Mouse (Mus musculus) testis, postnatal 10 days (tissue): ENCODE measurements around the gene Eif2s2.
"Not testable (repeated sequence)": the region's sequence is repeated elsewhere in the genome, so short reads cannot be mapped to it uniquely, and the experiment has no call there.

Source experiments
- DNase-seq: peaks from one replicate; pipeline ENCODE4 v3.0.0; 2021; ENCODE audit warnings: low spot score

The Eif2s2 gene

GRCm38 (mm10) chr2:154892201-154893044 is at the start of gene Eif2s2:
Gene Eif2s2, minus strand, starts transcription at chr2:154892935.
- peak; percentile 95 for DNase-seq

DNA sequence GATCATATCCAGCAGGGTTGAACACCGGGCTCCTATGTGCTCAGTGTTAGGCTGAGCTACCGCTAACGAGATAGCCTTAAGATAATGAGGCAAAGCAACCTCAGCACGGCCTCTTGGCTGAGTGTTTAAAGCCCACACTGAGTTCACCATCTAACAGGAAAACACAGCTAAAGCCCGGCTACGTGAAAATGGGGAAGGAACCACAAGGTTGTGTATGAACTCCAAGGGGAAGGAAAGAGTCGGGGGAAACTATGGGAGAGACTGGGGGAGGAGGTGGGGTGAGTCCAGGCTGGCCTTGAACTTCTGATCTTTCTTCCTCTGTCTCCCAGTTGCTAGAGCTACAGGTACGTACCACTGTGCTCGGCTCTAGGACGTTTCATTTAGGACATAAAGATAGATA is 49.2 kb upstream of the Eif2s2 start:
- no peak for DNase-seq

DNA sequence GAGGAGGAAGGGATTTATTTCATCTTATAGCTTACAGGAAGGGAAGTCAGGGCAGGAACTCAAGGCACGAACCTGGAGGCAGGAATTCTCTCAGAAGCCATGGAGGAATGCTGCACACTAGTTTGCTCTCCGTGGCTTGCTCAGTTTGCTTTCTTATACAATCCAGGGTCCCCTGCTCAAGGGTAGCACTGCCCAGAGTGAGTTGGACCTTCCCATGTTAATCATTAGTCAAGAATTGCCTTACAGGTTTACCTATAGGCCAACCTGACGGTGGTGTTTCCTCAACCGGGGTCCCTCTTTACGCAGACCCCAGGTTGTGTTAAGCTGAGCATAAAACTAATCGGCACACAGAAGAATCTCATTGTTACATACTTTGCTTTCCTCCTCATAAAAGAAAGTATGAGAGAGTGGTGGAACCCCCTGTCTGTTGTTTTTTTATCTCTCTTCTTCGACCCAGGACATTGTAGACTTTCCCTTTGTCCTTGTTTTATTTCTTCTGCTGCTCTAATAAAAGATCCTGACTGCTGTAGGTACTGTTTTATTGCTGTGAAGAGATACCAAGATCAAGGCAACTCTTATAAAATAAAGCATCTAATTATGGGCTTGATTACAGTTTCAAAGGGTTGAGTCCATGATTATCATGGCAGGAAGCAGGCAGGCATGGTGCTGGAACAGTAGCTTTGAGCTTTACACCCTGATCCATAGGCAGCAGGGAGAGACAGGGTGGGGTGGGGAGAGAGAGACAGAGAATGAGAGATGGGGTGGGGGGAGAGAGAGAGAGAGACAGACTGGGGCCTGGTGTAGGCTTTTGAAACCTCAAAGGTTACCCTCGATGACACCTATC is 45.0 kb upstream of the Eif2s2 start:
- DNase-seq = peak; percentile 15

DNA sequence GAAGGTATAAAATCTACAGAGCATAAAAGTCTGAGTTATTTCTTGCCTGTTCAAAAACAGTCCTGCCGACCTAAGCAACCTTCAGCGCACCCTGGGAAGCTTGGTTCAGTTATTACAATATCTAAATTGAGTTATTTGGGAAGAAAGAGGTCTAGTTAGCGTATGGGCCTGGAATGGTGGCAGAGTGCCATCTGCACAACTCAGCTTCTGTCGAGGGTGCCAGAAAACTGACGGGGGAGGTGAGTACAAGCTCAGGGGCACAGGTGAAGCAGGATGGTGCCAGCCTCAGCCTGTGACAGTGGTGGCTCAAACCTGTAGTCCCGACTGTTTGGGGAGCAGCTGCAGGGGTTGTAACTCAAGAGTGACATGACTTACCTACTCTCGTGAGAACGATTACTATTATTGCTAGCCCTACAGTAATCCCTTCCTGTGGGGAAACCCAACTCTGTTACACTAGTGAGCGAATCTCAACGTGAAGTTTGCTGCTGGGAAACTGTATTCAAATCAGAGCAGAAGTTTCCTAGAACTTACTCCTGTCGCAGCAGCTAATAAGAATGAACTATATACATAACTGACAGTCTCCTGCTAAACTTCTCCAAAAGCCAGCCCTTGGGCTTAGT is 43.9 kb upstream of the Eif2s2 start:
- no peak for DNase-seq

- DNase-seq = no peak
Measured at GRCm38 (mm10) chr2:154936106-154936505, 43.4 kb upstream of the Eif2s2 start.

GRCm38 (mm10) chr2:154933884-154934283 is 41.1 kb upstream of the Eif2s2 start:
- peak; percentile 14 for DNase-seq

GRCm38 (mm10) chr2:154928298-154928697 is 35.6 kb upstream of the Eif2s2 start:
- DNase-seq = no peak

- no peak for DNase-seq
Measured at GRCm38 (mm10) chr2:154926843-154927242, 34.1 kb upstream of the Eif2s2 start.

DNA sequence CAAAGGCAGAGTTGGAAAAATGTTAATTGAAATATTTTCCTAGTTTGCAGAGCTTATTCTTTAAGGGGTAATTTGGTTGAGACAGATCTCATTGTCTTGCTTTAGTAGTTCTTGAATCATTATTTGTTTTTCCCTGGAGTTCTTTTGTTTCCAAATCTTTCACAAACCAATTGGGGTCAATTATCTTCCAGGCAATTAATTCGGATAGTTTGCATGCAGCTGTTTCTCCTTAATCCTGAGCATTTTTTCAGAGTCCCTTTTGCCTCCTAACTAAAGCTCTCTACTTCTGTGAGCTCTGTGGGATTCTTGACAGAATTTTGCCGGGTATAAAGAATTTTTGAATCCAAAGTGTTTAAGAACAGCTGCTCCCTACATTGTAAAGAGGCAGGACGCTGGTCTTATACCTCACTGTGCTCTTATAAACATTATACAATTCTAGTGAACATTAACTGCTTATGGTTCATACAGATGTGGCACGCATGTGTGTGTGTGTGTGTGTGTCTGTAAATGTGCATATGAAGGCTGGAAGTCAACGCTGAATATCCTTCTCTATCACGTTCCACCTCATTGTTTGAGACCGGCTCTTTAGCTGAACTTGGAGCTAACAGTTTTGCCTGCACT is 32.8 kb upstream of the Eif2s2 start:
- no peak for DNase-seq

- DNase-seq = not testable (repeated sequence)
Measured at GRCm38 (mm10) chr2:154922134-154922533, 29.4 kb upstream of the Eif2s2 start.

DNA sequence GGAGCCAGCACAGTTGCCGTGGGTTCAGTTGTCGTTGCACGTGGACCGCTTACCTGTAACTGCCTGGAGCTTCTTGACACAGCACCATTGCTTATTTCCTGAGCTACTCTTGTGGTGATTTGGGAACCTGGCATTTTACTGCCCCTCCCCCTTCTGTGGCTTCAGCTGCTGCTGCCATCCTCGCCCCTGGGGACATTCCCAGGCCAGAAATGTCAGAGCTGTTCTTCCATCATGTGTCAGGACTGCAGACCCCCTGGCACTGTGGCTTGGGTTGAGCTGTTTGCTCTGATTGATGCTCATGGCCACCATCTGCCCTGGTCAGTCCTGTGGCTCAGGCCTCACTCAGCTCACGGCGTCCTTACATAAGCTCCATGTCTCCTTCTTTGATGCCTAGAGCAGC is 28.2 kb upstream of the Eif2s2 start:
- DNase-seq = no peak

DNA sequence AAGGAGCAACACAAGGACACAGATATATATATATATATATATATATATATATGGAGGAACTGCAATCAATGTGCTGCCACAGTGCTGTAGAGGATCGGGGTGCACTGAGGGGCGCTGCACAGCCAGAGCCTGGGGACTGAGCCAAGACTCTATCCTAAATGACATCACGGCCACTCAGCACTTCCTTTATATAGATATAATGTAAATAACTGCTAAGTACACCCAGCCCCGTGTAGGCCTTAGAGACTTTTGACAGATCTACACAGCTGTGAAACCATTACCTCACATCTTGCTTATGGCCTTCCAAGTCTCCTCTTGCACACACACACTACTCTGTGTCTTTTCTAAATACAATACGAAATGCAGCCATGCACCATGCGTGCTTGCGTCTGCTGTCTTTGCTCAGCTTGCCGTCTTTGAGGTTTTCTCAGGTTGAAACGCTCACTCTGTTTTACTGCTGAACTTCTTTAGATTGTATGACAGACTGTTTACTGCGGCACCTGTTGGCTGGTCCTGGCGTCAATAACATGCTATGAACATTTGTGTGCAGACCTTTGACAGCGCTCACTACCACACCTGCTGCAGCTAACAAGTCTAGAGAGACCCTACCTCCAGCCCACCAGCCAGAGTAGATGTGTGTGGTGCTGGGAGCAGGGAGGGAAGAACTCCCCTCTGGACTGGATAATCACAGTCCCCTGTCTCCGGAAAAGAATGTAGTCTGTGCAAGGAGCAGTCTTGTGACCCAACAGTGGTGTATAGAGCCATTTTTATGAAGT is 25.3 kb upstream of the Eif2s2 start:
- DNase-seq = no peak

GRCm38 (mm10) chr2:154916547-154916946 is 23.8 kb upstream of the Eif2s2 start:
- DNase-seq = no peak

DNA sequence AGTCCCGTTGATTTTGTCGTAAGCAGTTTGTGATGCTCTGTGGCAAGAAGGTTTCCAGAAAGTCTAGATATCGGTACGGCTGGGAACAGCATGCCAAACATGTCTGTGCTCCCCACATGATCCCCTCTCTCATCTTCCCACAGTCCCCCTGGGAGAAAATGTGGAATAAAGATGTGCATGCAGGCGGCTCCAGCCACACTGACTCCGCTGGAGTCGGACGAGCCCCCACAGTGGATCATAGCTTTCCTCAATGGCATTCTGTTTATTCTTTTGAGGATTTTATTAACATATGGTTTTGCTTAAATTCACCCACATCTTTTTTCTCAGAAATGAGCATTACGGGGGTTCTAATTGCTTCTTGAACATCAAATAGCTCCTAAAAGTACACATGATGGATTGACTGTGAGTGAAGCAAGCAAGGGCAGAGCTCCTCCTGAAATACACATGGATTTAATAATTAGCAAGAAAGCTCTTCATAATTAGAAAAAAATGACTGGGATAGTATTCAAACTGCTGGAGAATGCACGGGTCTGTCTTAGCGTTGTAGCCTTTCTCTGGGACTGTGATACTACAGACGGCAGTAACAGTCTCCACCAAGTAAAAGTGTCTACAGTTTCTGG is 23.3 kb upstream of the Eif2s2 start:
- no peak for DNase-seq

DNA sequence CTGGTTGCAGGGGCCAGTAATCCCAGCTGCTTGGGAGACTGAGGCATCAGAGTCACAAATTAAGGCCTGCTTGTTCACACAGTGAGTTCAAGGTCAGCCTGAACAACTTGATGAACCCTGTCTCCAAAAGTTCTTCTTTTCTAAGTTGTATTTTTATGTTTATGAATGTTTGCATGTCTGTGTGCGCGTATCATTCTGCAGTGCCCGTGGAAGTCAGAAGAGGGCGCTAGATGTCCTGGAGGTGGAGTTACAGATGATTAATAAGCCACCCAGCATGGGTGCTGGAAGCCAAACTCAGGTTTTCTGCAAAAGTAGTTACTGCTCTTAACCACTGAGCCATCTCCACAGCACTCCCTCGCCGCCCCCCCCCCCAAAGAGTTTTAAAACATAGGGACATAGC is 17.1 kb upstream of the Eif2s2 start:
- DNase-seq = no peak

- not testable (repeated sequence) for DNase-seq
Measured at GRCm38 (mm10) chr2:154908223-154908622, 15.5 kb upstream of the Eif2s2 start.

DNA sequence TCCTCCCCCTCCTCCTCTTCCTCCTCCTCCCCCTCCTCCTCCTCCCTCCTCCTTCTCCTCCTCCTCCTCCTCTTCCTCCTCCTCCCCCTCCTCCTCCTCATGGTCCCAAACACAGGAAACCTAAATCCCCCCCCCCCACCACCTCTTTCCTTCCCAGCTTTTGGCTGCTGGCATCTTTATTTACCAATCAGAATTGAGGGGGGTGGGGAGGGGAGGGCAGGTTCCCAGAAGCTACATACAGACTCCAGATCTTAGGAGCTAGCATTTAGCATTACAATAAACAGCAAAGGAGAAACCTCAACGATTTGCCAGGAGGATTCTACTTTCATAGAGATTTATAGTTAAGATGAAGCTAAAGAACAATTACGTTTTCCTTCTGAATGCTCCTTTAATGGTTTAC is 13.1 kb upstream of the Eif2s2 start:
- DNase-seq = no peak

GRCm38 (mm10) chr2:154902111-154902510 is 9.4 kb upstream of the Eif2s2 start:
- no peak for DNase-seq

DNA sequence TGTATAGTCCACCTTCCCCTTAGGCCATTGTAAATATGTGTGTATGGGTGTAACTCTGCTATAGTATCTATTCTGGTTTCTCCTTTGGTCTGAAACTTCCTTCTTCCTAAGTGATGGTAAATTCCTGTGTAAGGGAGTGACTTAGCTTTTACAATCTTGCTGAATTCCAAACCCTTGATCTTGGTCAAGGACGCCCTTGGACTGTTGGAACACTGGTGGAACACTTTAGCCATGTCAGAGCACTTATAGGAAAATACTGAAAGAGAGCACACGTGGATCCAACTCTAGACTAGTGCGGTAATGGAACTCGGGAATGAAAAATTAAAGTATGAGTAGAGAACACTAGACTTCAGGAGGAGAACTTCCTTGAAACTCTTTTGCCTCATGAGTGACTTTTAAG is 6.7 kb upstream of the Eif2s2 start:
- not testable (repeated sequence) for DNase-seq

GRCm38 (mm10) chr2:154899004-154899403 is 6.3 kb upstream of the Eif2s2 start:
- not testable (repeated sequence) for DNase-seq

DNA sequence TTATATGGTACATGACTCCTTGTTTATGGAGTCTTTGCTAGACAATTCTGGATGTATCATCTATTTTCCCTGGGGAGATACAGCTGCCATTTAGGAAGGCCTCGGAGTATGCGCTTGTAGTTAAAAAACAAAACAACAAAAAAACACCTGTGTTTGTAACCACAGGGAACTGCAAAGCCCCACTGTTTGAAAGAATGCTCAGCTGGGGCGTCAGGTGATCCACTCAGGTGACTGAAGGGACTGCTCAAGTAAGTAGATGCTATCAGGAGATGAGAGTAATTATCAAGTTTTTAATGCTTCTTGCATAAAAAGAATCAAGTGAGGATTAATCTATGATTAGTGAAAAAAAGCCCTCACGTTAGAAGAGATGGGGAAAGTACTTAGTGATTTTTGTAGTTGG is 813 bp upstream of the Eif2s2 start:
- no peak for DNase-seq
